Mouse (Mus musculus): Measurements from ENCODE around the gene Olfr53.
"Not testable (repeated sequence)": the region's sequence is repeated elsewhere in the genome, so short reads cannot be mapped to it uniquely, and the experiment has no call there.

Gene Olfr53

GRCm38 (mm10) chr7:140646152-140646551, at the start of gene Olfr53:
TSS of gene Olfr53 (plus strand) at chr7:140646452.
- no peak for DNase-seq

- DNase-seq, result not testable (repeated sequence)
Observed at GRCm38 (mm10) chr7:140600969-140601368, 45.3 kb upstream of the Olfr53 start, which contains the start of gene Olfr46. TSS of gene Olfr46 (plus strand) at chr7:140601269.

- DNase-seq, result not testable (repeated sequence)
Observed at GRCm38 (mm10) chr7:140628670-140629069, 17.6 kb upstream of the Olfr53 start, which contains the start of gene Olfr61. TSS of gene Olfr61 (plus strand) at chr7:140628970.

- DNase-seq, result no peak
Observed at GRCm38 (mm10) chr7:140630559-140630958, 15.7 kb upstream of the Olfr53 start.

GRCm38 (mm10) chr7:140659630-140660029, 13.4 kb downstream of the Olfr53 start, which contains the start of gene Olfr539:
TSS of gene Olfr539 (plus strand) at chr7:140659930.
- DNase-seq, result no peak

- DNase-seq, result not testable (repeated sequence)
Observed at GRCm38 (mm10) chr7:140670693-140671092, 24.4 kb downstream of the Olfr53 start.

GRCm38 (mm10) chr7:140675863-140676262, 29.6 kb downstream of the Olfr53 start:
- DNase-seq, result no peak

- not testable (repeated sequence) for DNase-seq
Observed at GRCm38 (mm10) chr7:140679591-140679990, 33.3 kb downstream of the Olfr53 start.

- no peak for DNase-seq
Observed at GRCm38 (mm10) chr7:140681651-140682050, 35.4 kb downstream of the Olfr53 start, which contains the start of gene Olfr45. TSS of gene Olfr45 (plus strand) at chr7:140681951.

GRCm38 (mm10) chr7:140696967-140697366, 50.7 kb downstream of the Olfr53 start, which contains the start of gene Olfr541:
TSS of gene Olfr541 (plus strand) at chr7:140697267.
- DNase-seq, result no peak
